1 mouse cellular context compared by ENCODE assay signal in the genomic region with DNA sequence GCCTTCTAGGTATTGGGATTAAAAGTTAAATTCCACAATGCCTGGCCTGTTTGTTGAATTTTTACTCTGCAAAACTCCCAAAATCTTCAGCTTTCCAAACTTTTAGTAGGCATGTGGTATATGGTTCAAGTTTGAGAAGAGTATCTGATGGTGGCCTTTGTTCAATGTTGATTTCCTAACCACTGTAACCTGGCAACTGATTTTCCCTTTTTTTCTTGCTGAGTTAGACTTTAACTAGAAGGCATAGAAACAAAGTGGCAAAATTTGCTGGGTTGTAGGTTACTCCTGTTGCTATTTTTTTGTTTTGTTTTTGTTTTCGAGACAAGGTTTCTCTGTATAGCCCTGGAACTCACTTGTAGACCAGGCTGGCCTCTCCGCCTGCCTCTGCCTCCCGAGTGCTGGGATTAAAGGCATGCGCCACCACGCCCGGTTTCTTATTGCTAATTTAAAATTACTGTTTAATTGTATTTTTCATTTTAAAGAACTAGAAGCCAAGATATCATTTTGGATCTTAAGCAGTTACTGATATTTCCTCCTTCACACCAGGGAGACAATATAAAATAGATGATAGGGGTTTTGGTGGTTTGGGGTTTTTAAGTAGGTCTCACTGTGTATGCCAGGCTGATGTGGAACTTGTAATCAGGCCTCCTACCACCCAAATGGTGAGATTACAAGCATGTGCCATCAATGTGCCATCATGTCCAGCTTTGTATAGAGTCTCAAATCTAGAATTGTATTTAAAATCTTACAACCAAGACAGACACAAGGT.
TF ChIP-seq lines count a peak whose summit lies in the region.

No protein-coding gene starts in this region.

TF ChIP-seq in MEL, 35 proteins besides CTCF, POLR2A, EP300 and RAD21:
- no peak for TF ChIP-seq KAT2A (conservative IDR thresholded peaks at IDR 0.05; ENCODE audit: low read depth, low read length)
- TF ChIP-seq ZNF384 (IDR thresholded peaks at IDR 0.05; ENCODE audit: low read depth, low read length) = no peak; the same call in 1 of the 2 replicates
- peak; percentile 66 for TF ChIP-seq MXI1 (IDR thresholded peaks at IDR 0.05; ENCODE audit: low read depth, low read length)
- 0 out of 2 replicates have a peak, but pooled peaks have one; percentile 17 for TF ChIP-seq MYC (IDR thresholded peaks at IDR 0.05; ENCODE audit: low read depth, low read length)
- TF ChIP-seq CHD2 (IDR thresholded peaks at IDR 0.05; ENCODE audit: low read length) = no peak
- TF ChIP-seq GATA1 (IDR thresholded peaks at IDR 0.05; ENCODE audit: low read depth, low read length) = 0 out of 2 replicates have a peak, but pooled peaks have one; percentile 3
- 0 out of 2 replicates have a peak, but pooled peaks have one; percentile 59 for TF ChIP-seq CHD1 (IDR thresholded peaks at IDR 0.05; ENCODE audit: low read depth, low read length)
- peak; percentile 66 for TF ChIP-seq SIN3A (IDR thresholded peaks at IDR 0.05; ENCODE audit: low read length)
- no peak for TF ChIP-seq MAFK (IDR thresholded peaks at IDR 0.05; ENCODE audit: borderline replicate concordance, low read depth, low read length)
- TF ChIP-seq POLR2AphosphoS5 (IDR thresholded peaks at IDR 0.05; ENCODE audit: borderline replicate concordance, low read depth, low read length) = no peak
- no peak for TF ChIP-seq USF2 (IDR thresholded peaks at IDR 0.05; ENCODE audit: borderline replicate concordance in 1 of 2, insufficient read depth in 1 of 2, low read depth in 1 of 2, low read length in 2 of 2)
